Mouse (Mus musculus): Measurements from ENCODE around the gene Casc1. TPM values are rescaled to one million over a fixed set of nuclear protein-coding genes. Genes with fewer than 3 reads are reported as not detected.

Casc1 gene
- polyA plus RNA-seq, 1 experiment from 2014 or later, result 0.79 TPM

DNA sequence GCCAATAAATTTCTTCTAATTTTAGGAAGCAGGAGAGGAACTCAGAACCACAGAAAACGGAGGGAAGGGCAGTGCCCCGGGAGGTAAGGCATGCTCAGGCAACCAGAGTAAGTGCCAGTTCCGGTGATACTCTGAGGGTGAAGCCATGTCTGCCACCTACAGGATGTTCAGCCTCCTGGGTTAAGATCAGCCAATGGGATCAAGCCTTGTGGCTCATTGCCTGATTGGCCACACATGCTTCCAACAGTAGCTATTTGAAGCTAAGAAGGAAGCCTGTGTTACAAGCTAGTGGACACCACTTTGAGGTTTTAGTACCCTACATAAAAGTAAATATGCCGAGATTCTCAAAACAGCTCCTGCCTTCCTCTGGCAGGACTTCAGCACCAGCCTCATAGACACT, 52.2 kb downstream of the Casc1 start:
- Histone ChIP-seq H3K4me2 (replicated peaks; ENCODE audit: low read depth, low read length) (no peak overlapping the region), H3K27me3 (ENCODE audit: control insufficient read depth, insufficient read depth, low read length) (no peaks in the 10 kb centered on the region), H3K9me3 (ENCODE audit: control insufficient read depth, low read length) (no peaks in the 10 kb centered on the region), H3K9ac (ENCODE audit: low read depth, low read length) (no peak overlapping the region), H3K4me1 (ENCODE audit: control insufficient read depth, insufficient read depth, low read length) (no peaks in the 10 kb centered on the region), H3K4me3 (ENCODE audit: low read length) (no peak overlapping the region), H3K27ac (ENCODE audit: low read depth, low read length) (no peak overlapping the region), H3K36me3 (ENCODE audit: control insufficient read depth, insufficient read depth, low read length) (no peaks in the 10 kb centered on the region)
- ATAC-seq (ENCODE audit: low FRiP score, low TSS enrichment), result no peak
- 70% methylated on average over 4 of the region's 4 CpGs for WGBS

DNA sequence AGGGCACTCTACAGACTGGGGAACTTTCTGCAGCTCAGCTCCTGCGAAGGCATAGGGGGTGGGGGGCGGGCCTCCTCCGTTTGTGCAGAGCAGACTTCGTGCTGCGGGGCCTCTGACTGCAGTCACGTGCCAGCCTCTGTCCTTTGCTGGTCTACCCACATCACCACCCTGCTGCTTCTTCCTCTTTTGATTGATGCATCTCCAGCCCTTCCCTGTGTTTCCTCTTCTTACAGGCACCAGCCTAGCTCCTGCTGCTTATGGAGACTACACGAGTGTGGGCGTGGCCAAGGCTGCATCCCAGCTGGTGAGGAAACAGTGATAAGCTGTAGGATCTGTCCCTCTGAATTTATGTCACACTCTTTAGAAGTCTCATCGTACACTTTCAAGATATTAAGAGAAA, 61.8 kb downstream of the Casc1 start:
- Histone ChIP-seq H3K4me1 (ENCODE audit: control insufficient read depth, insufficient read depth, low read length) (no peaks in the 10 kb centered on the region), H3K9ac (ENCODE audit: low read depth, low read length) (no peak overlapping the region), H3K27ac (ENCODE audit: low read depth, low read length) (no peak overlapping the region), H3K27me3 (ENCODE audit: control insufficient read depth, insufficient read depth, low read length) (no peaks in the 10 kb centered on the region), H3K36me3 (ENCODE audit: control insufficient read depth, insufficient read depth, low read length) (no peaks in the 10 kb centered on the region), H3K4me2 (replicated peaks; ENCODE audit: low read depth, low read length) (no peak overlapping the region), H3K9me3 (ENCODE audit: control insufficient read depth, low read length) (no peaks in the 10 kb centered on the region), H3K4me3 (ENCODE audit: low read length) (no peak overlapping the region)
- ATAC-seq (ENCODE audit: low FRiP score, low TSS enrichment), result peak; percentile 49
- WGBS, result 48% methylated on average over 9 of the region's 9 CpGs

DNA sequence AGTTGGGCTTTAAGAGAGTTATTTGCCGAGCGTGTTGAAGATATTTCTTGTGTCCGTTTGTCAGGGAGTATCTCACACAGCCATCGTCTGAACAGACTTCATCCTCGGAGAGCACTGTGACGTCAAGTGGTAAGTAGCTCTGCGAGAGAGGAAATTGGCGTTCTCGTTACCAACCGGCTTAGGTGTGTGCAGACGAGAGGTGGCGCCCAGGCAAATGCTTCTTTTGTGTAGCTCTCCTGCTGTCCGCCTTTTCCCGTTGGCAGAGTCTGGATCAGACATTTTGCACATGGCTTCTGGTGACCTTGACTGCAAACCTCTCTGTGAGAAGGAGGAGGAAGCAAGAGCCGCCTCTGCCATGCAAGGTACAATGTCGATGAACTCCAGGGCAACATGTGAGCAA, 63.1 kb downstream of the Casc1 start:
- Histone ChIP-seq H3K9ac (ENCODE audit: low read depth, low read length) (no peak overlapping the region), H3K9me3 (ENCODE audit: control insufficient read depth, low read length) (no peaks in the 10 kb centered on the region), H3K4me2 (replicated peaks; ENCODE audit: low read depth, low read length) (no peak overlapping the region), H3K4me1 (ENCODE audit: control insufficient read depth, insufficient read depth, low read length) (0 out of 2 replicates have a peak, but pooled peaks cover 3% of the 10 kb centered on the region), H3K4me3 (ENCODE audit: low read length) (no peak overlapping the region), H3K27ac (ENCODE audit: low read depth, low read length) (no peak overlapping the region), H3K36me3 (ENCODE audit: control insufficient read depth, insufficient read depth, low read length) (no peaks in the 10 kb centered on the region), H3K27me3 (ENCODE audit: control insufficient read depth, insufficient read depth, low read length) (no peaks in the 10 kb centered on the region)
- 89% methylated on average over 16 of the region's 16 CpGs for WGBS
- ATAC-seq (ENCODE audit: low FRiP score, low TSS enrichment), result no peak

DNA sequence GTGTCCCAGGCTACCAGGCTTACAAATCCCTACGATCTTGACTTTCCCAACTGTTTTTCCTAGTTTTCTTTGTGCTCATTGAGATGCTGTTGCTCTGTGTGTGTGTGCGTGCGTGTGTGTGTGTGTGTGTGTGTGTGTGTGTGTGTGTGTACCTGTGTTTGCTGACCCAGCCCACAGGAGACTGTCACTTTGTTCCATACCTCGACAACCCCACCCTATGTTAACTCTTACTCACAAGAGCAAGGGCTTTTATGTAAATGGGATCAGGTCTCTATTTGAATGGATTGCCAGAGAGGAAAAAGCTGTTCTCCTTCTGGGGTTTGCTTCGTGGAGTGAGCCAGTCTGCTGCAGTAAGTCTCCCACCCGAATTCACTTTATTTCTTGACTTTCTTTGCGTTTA, 65.6 kb downstream of the Casc1 start:
- H3K9me3 ChIP-seq (ENCODE audit: control insufficient read depth, low read length), result no peaks in the 10 kb centered on the region
- no peak for ATAC-seq (ENCODE audit: low FRiP score, low TSS enrichment)
- H3K27me3 ChIP-seq (ENCODE audit: control insufficient read depth, insufficient read depth, low read length), result no peaks in the 10 kb centered on the region
- H3K4me1 ChIP-seq (ENCODE audit: control insufficient read depth, insufficient read depth, low read length), result 0 out of 2 replicates have a peak, but pooled peaks cover 6% of the 10 kb centered on the region
- H3K4me3 ChIP-seq (ENCODE audit: low read length), result no peak overlapping the region
- no peak overlapping the region for H3K4me2 ChIP-seq (replicated peaks; ENCODE audit: low read depth, low read length)
- no peaks in the 10 kb centered on the region for H3K36me3 ChIP-seq (ENCODE audit: control insufficient read depth, insufficient read depth, low read length)
- H3K9ac ChIP-seq (ENCODE audit: low read depth, low read length), result no peak overlapping the region
- no peak overlapping the region for H3K27ac ChIP-seq (ENCODE audit: low read depth, low read length)
- 67% methylated on average over 7 of the region's 7 CpGs for WGBS

DNA sequence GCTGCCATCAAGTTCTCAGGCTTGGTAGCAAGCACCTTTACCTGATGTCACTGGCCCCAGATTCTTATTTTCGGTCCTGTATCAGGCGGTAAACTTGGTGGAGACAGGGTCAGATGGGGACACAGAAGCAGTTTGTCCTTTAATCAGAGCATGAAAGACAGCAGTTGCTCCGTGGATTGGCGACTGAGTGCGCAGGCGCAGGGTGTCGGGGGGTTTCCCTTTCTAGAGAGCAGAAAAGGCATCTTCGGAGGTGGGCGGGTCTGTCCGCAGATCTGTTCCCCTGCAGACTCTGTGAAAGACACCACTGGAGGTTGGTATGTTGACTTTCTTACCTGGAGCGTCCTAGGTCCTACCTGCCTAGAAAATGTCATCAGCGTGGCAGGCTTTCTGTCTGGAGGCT, 69.0 kb downstream of the Casc1 start:
- Histone ChIP-seq H3K9me3 (ENCODE audit: control insufficient read depth, low read length) (no peaks in the 10 kb centered on the region), H3K27me3 (ENCODE audit: control insufficient read depth, insufficient read depth, low read length) (no peaks in the 10 kb centered on the region), H3K4me2 (replicated peaks; ENCODE audit: low read depth, low read length) (no peak overlapping the region), H3K36me3 (ENCODE audit: control insufficient read depth, insufficient read depth, low read length) (no peaks in the 10 kb centered on the region), H3K4me3 (ENCODE audit: low read length) (no peak overlapping the region), H3K9ac (ENCODE audit: low read depth, low read length) (no peak overlapping the region), H3K4me1 (ENCODE audit: control insufficient read depth, insufficient read depth, low read length) (0 out of 2 replicates have a peak, but pooled peaks cover 6% of the 10 kb centered on the region), H3K27ac (ENCODE audit: low read depth, low read length) (no peak overlapping the region)
- 90% methylated on average over 12 of the region's 12 CpGs for WGBS
- no peak for ATAC-seq (ENCODE audit: low FRiP score, low TSS enrichment)

DNA sequence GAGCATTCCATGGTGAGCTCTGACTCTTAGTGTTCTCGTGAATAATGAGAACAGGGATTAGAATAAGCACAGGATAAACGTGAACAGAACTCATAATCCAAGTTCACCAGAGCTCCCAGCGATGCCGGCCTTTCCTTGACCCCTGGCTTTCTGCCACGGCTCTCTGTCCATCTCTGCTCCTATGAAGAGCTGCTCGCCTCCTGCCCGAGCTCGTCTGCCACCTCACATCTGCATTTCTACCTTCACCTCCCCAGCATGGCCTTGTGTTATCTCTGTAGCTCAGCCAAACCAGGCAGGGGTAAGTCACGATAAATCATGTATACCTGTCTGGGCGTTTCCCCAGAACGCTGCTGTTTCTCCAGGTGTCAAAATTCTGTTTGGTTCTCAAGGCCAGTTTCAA, 70.1 kb downstream of the Casc1 start:
- no peak overlapping the region for H3K27ac ChIP-seq (ENCODE audit: low read depth, low read length)
- H3K4me1 ChIP-seq (ENCODE audit: control insufficient read depth, insufficient read depth, low read length), result 0 out of 2 replicates have a peak, but pooled peaks cover 6% of the 10 kb centered on the region
- no peak overlapping the region for H3K4me2 ChIP-seq (replicated peaks; ENCODE audit: low read depth, low read length)
- H3K4me3 ChIP-seq (ENCODE audit: low read length), result no peak overlapping the region
- H3K9ac ChIP-seq (ENCODE audit: low read depth, low read length), result no peak overlapping the region
- ATAC-seq (ENCODE audit: low FRiP score, low TSS enrichment), result no peak
- no peaks in the 10 kb centered on the region for H3K27me3 ChIP-seq (ENCODE audit: control insufficient read depth, insufficient read depth, low read length)
- 61% methylated on average over 11 of the region's 11 CpGs for WGBS
- no peaks in the 10 kb centered on the region for H3K36me3 ChIP-seq (ENCODE audit: control insufficient read depth, insufficient read depth, low read length)
- no peaks in the 10 kb centered on the region for H3K9me3 ChIP-seq (ENCODE audit: control insufficient read depth, low read length)

DNA sequence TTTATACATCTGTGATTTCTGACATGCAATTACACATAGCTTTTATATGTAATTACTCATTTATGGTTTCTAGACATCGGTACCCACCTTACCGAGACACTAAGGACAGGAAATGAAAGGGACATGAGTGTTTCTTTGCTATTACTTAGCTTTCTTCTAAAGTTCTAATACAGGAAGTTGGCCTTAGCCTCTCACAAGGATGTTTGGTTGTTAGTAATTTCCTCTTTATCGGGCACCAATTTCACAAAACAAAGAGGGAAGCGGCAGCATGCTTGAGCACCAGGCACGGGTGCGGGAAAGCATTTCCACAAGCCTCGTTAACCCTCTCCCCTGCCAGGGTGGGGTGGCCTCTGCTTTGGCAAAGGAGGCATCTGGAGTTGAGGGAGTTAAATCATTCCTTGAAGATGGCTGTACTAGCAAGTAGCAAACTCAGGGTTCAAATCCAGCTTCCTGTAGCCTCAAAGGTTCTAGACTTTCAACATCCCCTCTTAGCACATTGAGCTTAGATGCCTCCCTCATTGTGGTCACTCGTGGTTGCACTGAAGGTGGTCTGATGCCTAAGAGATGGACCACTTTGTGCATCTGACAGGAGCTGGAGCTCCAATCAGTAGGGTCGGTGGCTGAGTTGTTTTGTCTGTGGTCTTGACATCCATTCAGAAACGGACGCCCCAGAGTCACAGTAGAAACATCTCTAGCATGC, 70.9 kb downstream of the Casc1 start:
- no peaks in the 10 kb centered on the region for H3K36me3 ChIP-seq (ENCODE audit: control insufficient read depth, insufficient read depth, low read length)
- ATAC-seq (ENCODE audit: low FRiP score, low TSS enrichment), result no peak

DNA sequence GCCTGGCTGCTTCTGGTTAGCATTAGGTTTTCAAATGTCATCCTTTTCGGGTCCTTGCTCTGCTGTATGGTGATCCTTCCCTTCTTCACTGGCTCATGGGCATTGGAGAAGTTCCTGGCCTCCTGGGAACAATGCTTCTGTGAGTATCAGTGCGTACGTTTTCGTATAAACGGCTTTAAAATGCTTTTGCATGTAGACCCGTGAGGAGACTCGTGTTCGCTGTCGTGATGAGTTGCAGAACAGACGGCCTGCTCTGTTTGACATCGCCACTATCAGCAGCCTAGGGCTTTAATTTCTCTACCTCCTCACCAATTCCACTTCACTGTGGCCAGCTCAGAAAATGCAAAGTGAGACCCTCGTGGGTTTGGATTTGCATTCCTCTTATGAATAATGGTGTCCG, 71.6 kb downstream of the Casc1 start:
- Histone ChIP-seq H3K36me3 (ENCODE audit: control insufficient read depth, insufficient read depth, low read length) (no peaks in the 10 kb centered on the region), H3K4me3 (ENCODE audit: low read length) (no peak overlapping the region), H3K27me3 (ENCODE audit: control insufficient read depth, insufficient read depth, low read length) (no peaks in the 10 kb centered on the region), H3K4me2 (replicated peaks; ENCODE audit: low read depth, low read length) (no peak overlapping the region), H3K27ac (ENCODE audit: low read depth, low read length) (no peak overlapping the region), H3K9ac (ENCODE audit: low read depth, low read length) (no peak overlapping the region), H3K4me1 (ENCODE audit: control insufficient read depth, insufficient read depth, low read length) (0 out of 2 replicates have a peak, but pooled peaks cover 6% of the 10 kb centered on the region), H3K9me3 (ENCODE audit: control insufficient read depth, low read length) (no peaks in the 10 kb centered on the region)
- 89% methylated on average over 13 of the region's 13 CpGs for WGBS
- no peak for ATAC-seq (ENCODE audit: low FRiP score, low TSS enrichment)

More for the DNA sequence above, 70.9 kb downstream of the Casc1 start:
- Histone ChIP-seq H3K27me3 (ENCODE audit: control insufficient read depth, insufficient read depth, low read length) (no peaks in the 10 kb centered on the region), H3K27ac (ENCODE audit: low read depth, low read length) (no peak overlapping the region), H3K9me3 (ENCODE audit: control insufficient read depth, low read length) (no peaks in the 10 kb centered on the region), H3K4me1 (ENCODE audit: control insufficient read depth, insufficient read depth, low read length) (0 out of 2 replicates have a peak, but pooled peaks cover 6% of the 10 kb centered on the region), H3K4me3 (ENCODE audit: low read length) (no peak overlapping the region), H3K9ac (ENCODE audit: low read depth, low read length) (no peak overlapping the region), H3K4me2 (replicated peaks; ENCODE audit: low read depth, low read length) (no peak overlapping the region)
- WGBS, result 73% methylated on average over 11 of the region's 11 CpGs

DNA sequence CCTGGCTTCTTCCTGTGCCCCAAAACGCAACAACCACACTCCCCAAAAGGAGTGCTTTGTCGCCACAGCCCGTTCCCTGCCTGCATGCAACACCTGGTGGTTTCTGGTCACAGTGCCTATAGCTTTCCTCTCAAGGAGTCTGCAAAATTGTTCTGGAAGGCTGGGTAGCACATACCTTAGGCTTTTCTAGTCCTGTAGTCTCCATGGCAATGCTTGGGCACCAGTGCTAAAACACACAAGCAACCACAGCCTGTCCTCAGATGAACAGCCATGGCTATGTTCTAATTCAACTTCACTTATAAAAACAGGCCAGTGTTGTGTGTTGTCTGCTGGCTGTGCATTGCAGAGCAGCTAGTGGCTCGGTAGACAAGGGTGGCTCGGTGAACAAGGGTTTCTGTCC, 74.0 kb downstream of the Casc1 start:
- no peak for ATAC-seq (ENCODE audit: low FRiP score, low TSS enrichment)
- no peak overlapping the region for H3K9ac ChIP-seq (ENCODE audit: low read depth, low read length)
- no peaks in the 10 kb centered on the region for H3K27me3 ChIP-seq (ENCODE audit: control insufficient read depth, insufficient read depth, low read length)
- 94% methylated on average over 5 of the region's 5 CpGs for WGBS
- no peaks in the 10 kb centered on the region for H3K36me3 ChIP-seq (ENCODE audit: control insufficient read depth, insufficient read depth, low read length)
- no peak overlapping the region for H3K4me2 ChIP-seq (replicated peaks; ENCODE audit: low read depth, low read length)
- no peak overlapping the region for H3K27ac ChIP-seq (ENCODE audit: low read depth, low read length)
- H3K4me1 ChIP-seq (ENCODE audit: control insufficient read depth, insufficient read depth, low read length), result no peaks in the 10 kb centered on the region
- no peaks in the 10 kb centered on the region for H3K9me3 ChIP-seq (ENCODE audit: control insufficient read depth, low read length)
- H3K4me3 ChIP-seq (ENCODE audit: low read length), result no peak overlapping the region

Measured in kidney, embryonic 14.5 days (tissue).